Mouse (Mus musculus) hindbrain, embryonic 15.5 days (tissue): Measurements from ENCODE around the gene Filip1l. TPM values are rescaled to one million over a fixed set of nuclear protein-coding genes. Genes with fewer than 3 reads are reported as not detected.

ENCODE experiments used
- ATAC-seq: fragments of 200-750 bp; cut with Nextera tagmentation; 2 replicates; pipeline ENCODE4 v1.8.0; 2017; ENCODE audit warnings: low read depth, moderate number of reproducible peaks, moderate TSS enrichment; ENCODE audit not compliant: low FRiP score
- H3K27ac ChIP-seq: fragments of 300-500 bp; sonication (generic); replicated peaks from 2 replicates; pipeline ENCODE4 v1.5.1; 2015; ENCODE audit warnings: mild to moderate bottlenecking, inconsistent platforms
- H3K27me3 ChIP-seq: fragments of 300-500 bp; sonication (generic); 2 replicates; pipeline ENCODE4 v1.6.1; 2015; ENCODE audit warnings: control low read depth, inconsistent platforms
- H3K36me3 ChIP-seq: fragments of 300-500 bp; sonication (generic); 2 replicates; pipeline ENCODE4 v1.6.1; 2015; ENCODE audit warnings: control low read depth, inconsistent platforms
- H3K4me1 ChIP-seq: fragments of 300-500 bp; sonication (generic); replicated peaks from 2 replicates; pipeline ENCODE4 v1.6.1; 2015; ENCODE audit warnings: control low read depth, inconsistent platforms
- H3K4me2 ChIP-seq: fragments of 300-500 bp; sonication (generic); 2 replicates; pipeline ENCODE4 v1.6.1; 2015; ENCODE audit warnings: moderate library complexity, mild to moderate bottlenecking, inconsistent platforms
- H3K4me3 ChIP-seq: fragments of 300-500 bp; sonication (generic); 2 replicates; pipeline ENCODE4 v1.5.1; 2015; ENCODE audit warnings: mild to moderate bottlenecking, inconsistent platforms
- H3K9ac ChIP-seq: fragments of 300-500 bp; sonication (generic); 2 replicates; pipeline ENCODE4 v1.6.1; 2015; ENCODE audit warnings: inconsistent platforms
- H3K9me3 ChIP-seq: fragments of 300-500 bp; sonication (generic); 2 replicates; pipeline ENCODE4 v1.6.1; 2016; ENCODE audit warnings: control low read depth, inconsistent platforms
- WGBS: fragments of 180-500 bp; shearing (Covaris S2); methylation state at CpG from one replicate; pipeline ENCODE4 v1.1.7; 2015; 5-methylcytosine and 5-hydroxymethylcytosine counted together
- polyA plus RNA-seq: library from polyadenylated mRNA; unstranded; fragments of >200 nt; fragmentation: Nextera tagmentation; extraction: Ambion mirVana; gene quantifications from 2 replicates; pipeline ENCODE4 v1.2.1, GENCODE M21; 2015

The Filip1l gene
- polyA plus RNA-seq, 1 experiment from 2014 or later: 2.6 TPM

DNA sequence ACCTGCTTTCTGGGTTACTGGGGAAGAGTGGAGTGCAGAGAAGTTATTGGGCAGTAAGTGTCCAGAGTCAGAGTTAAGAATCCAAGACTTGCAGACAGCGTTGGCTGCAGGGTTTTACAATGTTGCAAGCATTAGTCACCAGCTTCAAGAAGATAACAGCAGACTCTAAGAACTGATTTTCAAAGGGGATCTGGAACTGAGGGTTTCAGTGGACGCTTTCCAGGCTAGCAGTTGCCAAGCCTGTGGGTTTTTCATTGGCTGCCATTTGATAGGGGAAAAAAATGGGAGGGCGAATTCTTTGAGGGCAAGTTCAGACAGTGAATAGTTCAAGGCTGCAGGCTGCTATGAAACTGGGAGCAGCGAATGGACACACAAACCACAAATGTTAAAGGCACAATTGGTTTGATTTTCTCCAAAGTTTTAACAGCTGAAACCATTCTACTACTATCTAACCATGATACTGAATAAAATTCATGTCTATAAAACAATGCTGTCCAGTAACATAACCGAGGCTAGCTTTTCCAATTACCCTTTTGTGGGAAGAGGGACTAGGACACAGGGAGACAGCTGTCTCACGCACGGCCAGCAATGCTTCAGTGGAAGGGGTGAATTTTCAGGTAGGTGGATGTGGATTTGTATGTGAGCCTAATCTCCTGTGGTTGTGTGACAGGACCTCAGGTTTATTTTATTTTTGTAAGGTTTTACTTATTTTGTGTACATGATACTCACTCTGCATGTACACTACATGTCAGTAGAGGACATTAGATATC lies 74.8 kb downstream of the Filip1l start:
- Histone ChIP-seq H3K36me3 (no peaks in the 10 kb centered on the region), H3K4me3 (no peak overlapping the region), H3K4me1 (no peaks in the 10 kb centered on the region), H3K27me3 (no peaks in the 10 kb centered on the region), H3K4me2 (no peak overlapping the region), H3K27ac (no peak overlapping the region), H3K9me3 (no peaks in the 10 kb centered on the region), H3K9ac (no peak overlapping the region)
- 82% methylated on average over 7 of the region's 7 CpGs for WGBS
- ATAC-seq: no peak

DNA sequence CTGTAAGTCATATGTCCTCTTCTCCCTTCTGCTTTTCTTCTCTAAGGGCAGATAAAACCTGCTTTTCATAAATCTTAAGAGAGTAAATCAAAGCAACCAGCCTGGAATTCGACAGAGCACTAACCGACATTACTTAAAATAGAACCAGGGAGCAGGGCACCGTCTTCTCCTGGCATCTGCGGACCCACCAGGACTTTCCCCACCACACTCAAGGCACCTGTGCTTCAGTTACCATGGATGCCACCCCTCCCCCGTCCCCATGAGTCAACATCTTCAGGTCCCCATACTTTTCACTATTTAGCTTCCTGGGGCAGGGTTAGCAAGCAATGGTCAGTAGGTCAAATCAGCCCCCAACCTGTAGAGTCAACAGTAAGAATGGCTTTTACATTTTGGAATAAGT lies 76.1 kb downstream of the Filip1l start:
- Histone ChIP-seq H3K4me1 (no peaks in the 10 kb centered on the region), H3K27me3 (no peaks in the 10 kb centered on the region), H3K4me3 (no peak overlapping the region), H3K36me3 (no peaks in the 10 kb centered on the region), H3K9ac (no peak overlapping the region), H3K27ac (no peak overlapping the region), H3K4me2 (no peak overlapping the region), H3K9me3 (no peaks in the 10 kb centered on the region)
- WGBS: 92% methylated on average over 5 of the region's 5 CpGs
- ATAC-seq: no peak

- no peaks in the 10 kb centered on the region for H3K36me3 ChIP-seq
- ATAC-seq: no peak
- H3K9ac ChIP-seq: no peak overlapping the region
- WGBS: 96% methylated on average over 3 of the region's 3 CpGs
- no peaks in the 10 kb centered on the region for H3K4me1 ChIP-seq
- no peaks in the 10 kb centered on the region for H3K27me3 ChIP-seq
- H3K27ac ChIP-seq: no peak overlapping the region
- H3K9me3 ChIP-seq: no peaks in the 10 kb centered on the region
- H3K4me3 ChIP-seq: no peak overlapping the region
- H3K4me2 ChIP-seq: no peak overlapping the region
Observed at GRCm38 (mm10) chr16:57431294-57431693, 78.4 kb downstream of the Filip1l start.

DNA sequence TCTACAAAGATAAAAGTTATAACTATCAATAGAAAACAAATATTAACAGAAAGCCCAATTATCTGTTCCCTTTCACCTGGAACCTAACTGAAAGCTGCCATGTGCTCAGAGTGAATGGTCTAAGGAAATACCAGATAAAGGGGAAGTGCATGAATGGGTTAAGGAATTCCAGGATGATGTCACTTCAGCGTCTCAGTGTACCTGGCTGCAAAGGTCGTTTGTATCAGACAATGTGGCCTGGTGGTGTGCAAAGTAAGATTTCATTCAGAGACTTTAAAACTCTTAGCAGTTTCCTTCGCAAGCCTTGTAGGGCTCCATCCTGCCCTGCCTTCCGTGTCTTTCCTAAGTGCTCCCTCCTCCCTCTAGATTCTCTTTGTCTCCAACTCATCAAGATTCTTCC lies 80.3 kb downstream of the Filip1l start:
- no peak for ATAC-seq
- Histone ChIP-seq H3K9me3 (no peaks in the 10 kb centered on the region), H3K36me3 (no peaks in the 10 kb centered on the region), H3K27ac (no peak overlapping the region), H3K4me2 (no peak overlapping the region), H3K4me3 (no peak overlapping the region), H3K9ac (no peak overlapping the region), H3K4me1 (no peaks in the 10 kb centered on the region), H3K27me3 (no peaks in the 10 kb centered on the region)
- WGBS: 86% methylated on average over 4 of the region's 4 CpGs

GRCm38 (mm10) chr16:57433671-57434070 lies 80.8 kb downstream of the Filip1l start:
- 92% methylated on average over 6 of the region's 6 CpGs for WGBS
- no peak for ATAC-seq
- Histone ChIP-seq H3K9me3 (no peaks in the 10 kb centered on the region), H3K4me2 (no peak overlapping the region), H3K36me3 (no peaks in the 10 kb centered on the region), H3K9ac (no peak overlapping the region), H3K27me3 (no peaks in the 10 kb centered on the region), H3K4me1 (no peaks in the 10 kb centered on the region), H3K4me3 (no peak overlapping the region), H3K27ac (no peak overlapping the region)

GRCm38 (mm10) chr16:57434640-57435039 lies 81.7 kb downstream of the Filip1l start:
- Histone ChIP-seq H3K4me3 (no peak overlapping the region), H3K27ac (no peak overlapping the region), H3K36me3 (no peaks in the 10 kb centered on the region), H3K4me2 (no peak overlapping the region), H3K27me3 (no peaks in the 10 kb centered on the region), H3K9ac (no peak overlapping the region), H3K4me1 (no peaks in the 10 kb centered on the region), H3K9me3 (no peaks in the 10 kb centered on the region)
- ATAC-seq: no peak
- 89% methylated on average over 3 of the region's 3 CpGs for WGBS

DNA sequence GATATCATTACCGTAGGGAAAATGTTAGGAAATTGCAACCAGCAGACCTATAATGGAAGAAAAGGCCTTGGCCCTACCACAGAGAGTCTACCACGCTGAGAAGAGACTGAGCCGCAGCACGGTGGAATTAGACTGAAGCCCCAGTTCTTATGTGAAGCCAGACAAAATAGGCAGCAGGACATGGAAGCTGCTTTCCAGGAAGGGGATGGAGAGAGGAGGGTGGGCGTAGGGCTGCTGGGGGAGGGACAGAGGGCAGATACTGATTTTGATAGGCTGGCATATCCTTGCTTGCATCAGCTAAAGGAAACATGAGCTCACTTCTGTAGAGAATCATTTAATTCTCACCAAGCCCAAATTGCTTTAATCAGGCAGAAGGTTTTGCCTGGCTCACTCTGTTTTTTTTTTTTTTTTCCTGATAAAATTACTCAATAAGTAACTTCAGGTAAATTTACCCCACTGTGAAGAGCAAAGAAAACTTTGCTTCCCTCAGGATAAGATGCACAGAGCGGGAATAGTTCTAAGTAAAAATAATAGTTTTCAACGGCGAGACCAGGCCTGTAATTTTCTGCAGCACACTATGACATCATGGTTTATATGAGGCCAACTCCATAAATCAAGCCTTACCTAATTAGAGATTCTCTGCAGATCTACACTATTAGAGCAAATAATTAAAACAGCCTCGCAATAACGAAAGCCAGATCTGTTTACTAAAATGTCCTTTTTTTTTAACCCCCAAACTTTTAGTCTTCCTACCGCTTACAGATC lies 84.8 kb downstream of the Filip1l start:
- Histone ChIP-seq H3K9me3 (no peaks in the 10 kb centered on the region), H3K27ac (no peak overlapping the region; the same call in 1 of the 2 replicates), H3K4me1 (no peaks in the 10 kb centered on the region), H3K4me3 (no peak overlapping the region), H3K9ac (no peak overlapping the region), H3K4me2 (no peak overlapping the region), H3K27me3 (no peaks in the 10 kb centered on the region), H3K36me3 (no peaks in the 10 kb centered on the region)
- 71% methylated on average over 11 of the region's 11 CpGs for WGBS
- ATAC-seq: peak; percentile 76

DNA sequence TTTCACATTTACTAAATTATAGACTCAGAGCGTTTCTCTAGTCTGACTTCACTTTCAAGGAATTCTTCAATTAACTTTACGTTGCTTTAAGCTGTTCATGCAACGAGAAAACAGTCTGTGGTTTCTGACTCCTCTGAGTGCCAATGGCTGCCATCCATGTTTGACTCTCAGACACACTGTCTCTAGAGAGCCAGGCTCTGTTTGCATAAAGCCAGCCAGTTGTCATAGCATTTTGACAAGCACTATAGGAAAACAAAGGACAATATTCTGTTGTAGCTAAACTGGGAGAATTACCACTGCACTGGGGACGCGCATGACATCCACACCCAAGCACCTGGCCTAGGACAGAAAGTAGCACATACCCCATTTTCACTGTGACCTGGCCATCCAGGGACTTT lies 85.4 kb downstream of the Filip1l start:
- Histone ChIP-seq H3K4me2 (no peak overlapping the region), H3K36me3 (no peaks in the 10 kb centered on the region), H3K27me3 (no peaks in the 10 kb centered on the region), H3K9ac (no peak overlapping the region), H3K4me3 (no peak overlapping the region), H3K9me3 (no peaks in the 10 kb centered on the region), H3K4me1 (no peaks in the 10 kb centered on the region), H3K27ac (no peak overlapping the region)
- ATAC-seq: no peak
- 62% methylated on average over 5 of the region's 5 CpGs for WGBS

- Histone ChIP-seq H3K9ac (no peak overlapping the region), H3K4me3 (no peak overlapping the region), H3K27ac (no peak overlapping the region), H3K4me1 (no peaks in the 10 kb centered on the region), H3K27me3 (no peaks in the 10 kb centered on the region), H3K9me3 (no peaks in the 10 kb centered on the region), H3K36me3 (no peaks in the 10 kb centered on the region), H3K4me2 (no peak overlapping the region)
- peak; percentile 39; the same call in 1 of the 2 replicates for ATAC-seq
- WGBS: 82% methylated on average over 11 of the region's 11 CpGs
Observed at GRCm38 (mm10) chr16:57439206-57439605, 86.3 kb downstream of the Filip1l start.

- 80% methylated on average over 10 of the region's 10 CpGs for WGBS
Observed at GRCm38 (mm10) chr16:57440706-57441437, 88.0 kb downstream of the Filip1l start.

GRCm38 (mm10) chr16:57445096-57446094 lies 92.5 kb downstream of the Filip1l start:
- no peak for ATAC-seq
- H3K9ac ChIP-seq: no peak overlapping the region
- H3K27me3 ChIP-seq: no peaks in the 10 kb centered on the region
- no peak overlapping the region for H3K4me3 ChIP-seq
- H3K4me1 ChIP-seq: no peaks in the 10 kb centered on the region
- no peak overlapping the region for H3K27ac ChIP-seq
- no peak overlapping the region for H3K4me2 ChIP-seq
- no peaks in the 10 kb centered on the region for H3K36me3 ChIP-seq
- WGBS: 62% methylated on average over 10 of the region's 10 CpGs
- H3K9me3 ChIP-seq: no peaks in the 10 kb centered on the region

More at GRCm38 (mm10) chr16:57440706-57441437, 88.0 kb downstream of the Filip1l start:
- Histone ChIP-seq H3K4me1 (no peaks in the 10 kb centered on the region), H3K9ac (no peak overlapping the region), H3K36me3 (no peaks in the 10 kb centered on the region), H3K27ac (no peak overlapping the region), H3K9me3 (no peaks in the 10 kb centered on the region), H3K4me2 (no peak overlapping the region), H3K4me3 (no peak overlapping the region), H3K27me3 (no peaks in the 10 kb centered on the region)
- no peak for ATAC-seq
